Mouse (Mus musculus): Measurements from ENCODE around the gene Ankrd63.

DNA sequence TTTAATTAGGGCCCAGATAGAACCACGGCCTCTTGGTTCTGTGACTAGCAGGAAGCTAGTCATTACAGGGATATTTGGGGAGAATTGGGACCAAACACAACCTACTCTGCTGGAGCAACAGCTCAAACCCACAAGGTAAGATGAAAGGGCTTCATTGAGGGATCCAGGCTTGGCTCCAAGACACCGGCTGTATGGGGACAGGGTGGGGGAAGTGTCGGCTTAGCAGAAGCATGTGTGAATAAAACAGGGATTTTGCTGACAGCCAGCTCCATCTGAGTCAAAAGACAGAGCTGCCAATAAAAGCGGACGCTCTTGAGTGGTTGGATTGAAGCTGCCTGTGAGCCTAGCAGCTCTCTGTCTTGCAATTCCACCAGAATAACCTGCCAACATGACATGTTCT is 29.6 kb upstream of the Ankrd63 start:
- no peak for TF ChIP-seq POLR2A (IDR thresholded peaks at IDR 0.05; ENCODE audit: low read depth, low read length)
- TF ChIP-seq CTCF (conservative IDR thresholded peaks at IDR 0.05; ENCODE audit: insufficient read depth, insufficient read length, low read depth, low read length), result no peak

Data from kidney, adult 2 months (tissue).